Mouse (Mus musculus) embryonic fibroblast, embryonic 13.5 days (primary cell): Measurements from ENCODE around the gene Zfp568.

Source experiments
- CTCF ChIP-seq: IDR thresholded peaks from 2 replicates; pipeline ENCODE4 v1.5.1; 2011; ENCODE audit warnings: mild to moderate bottlenecking, control low read depth, low read length, moderate library complexity, borderline replicate concordance; ENCODE audit not compliant: insufficient read depth
- POLR2A ChIP-seq: IDR thresholded peaks from 2 replicates; pipeline ENCODE4 v1.6.1; 2011; ENCODE audit warnings: low read depth, mild to moderate bottlenecking, control low read depth, low read length, moderate library complexity

DNA sequence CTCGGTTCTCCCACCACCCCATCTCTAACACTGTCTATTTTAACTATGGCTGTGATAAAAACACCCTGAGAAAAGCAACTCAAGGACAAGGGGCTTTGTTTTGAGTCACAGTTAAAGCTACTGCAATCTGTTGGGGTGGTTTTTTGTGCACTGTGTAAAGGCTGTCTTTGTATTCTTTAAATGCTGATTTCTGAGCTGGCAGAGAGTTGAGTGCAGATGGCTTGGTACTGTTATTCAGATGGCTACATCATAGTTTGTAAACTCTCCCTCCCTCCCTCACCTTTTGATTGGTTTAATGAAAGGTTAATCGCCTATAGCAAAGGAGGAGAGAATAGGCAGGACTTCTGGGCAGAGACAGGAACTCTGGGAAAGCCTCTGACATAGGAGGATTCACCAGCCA is 39.6 kb upstream of the Zfp568 start:
- TF ChIP-seq CTCF (no peak), POLR2A (no peak)
